Mouse (Mus musculus) kidney, postnatal 0 days (tissue): ENCODE data around the gene Rnf220. TPM values are rescaled to one million over a fixed set of nuclear protein-coding genes. Genes with fewer than 3 reads are reported as not detected.

Source experiments
- ATAC-seq: fragments of 200-750 bp; cut with Nextera tagmentation; replicated peaks from 2 replicates; pipeline ENCODE4 v1.8.0; 2017; ENCODE audit warnings: low read depth, moderate number of reproducible peaks, moderate TSS enrichment, moderate library complexity; ENCODE audit not compliant: low FRiP score
- DNase-seq: peaks from one replicate; pipeline ENCODE4 v3.0.0-alpha.2; 2016; ENCODE audit warnings: low spot score
- H3K27ac ChIP-seq: fragments of 300-500 bp; sonication (generic); 2 replicates; pipeline ENCODE4 v1.5.1; 2014; ENCODE audit warnings: mild to moderate bottlenecking
- H3K27me3 ChIP-seq: fragments of 300-500 bp; sonication (generic); 2 replicates; pipeline ENCODE4 v1.6.1; 2014; ENCODE audit warnings: low read length, mixed read lengths; ENCODE audit not compliant: insufficient read depth
- H3K36me3 ChIP-seq: fragments of 300-500 bp; sonication (generic); 2 replicates; pipeline ENCODE4 v1.6.1; 2014; ENCODE audit warnings: low read length, mixed read lengths; ENCODE audit not compliant: insufficient read depth
- H3K4me1 ChIP-seq: fragments of 300-500 bp; sonication (generic); replicated peaks from 2 replicates; pipeline ENCODE4 v1.6.1; 2014; ENCODE audit warnings: antibody characterized with exemption, low read length, mixed read lengths; ENCODE audit not compliant: insufficient read depth
- H3K4me2 ChIP-seq: fragments of 300-500 bp; sonication (generic); 2 replicates; pipeline ENCODE4 v1.6.1; 2014; ENCODE audit warnings: mild to moderate bottlenecking, low read length, moderate library complexity, mixed read lengths
- H3K4me3 ChIP-seq: fragments of 300-500 bp; sonication (generic); replicated peaks from 2 replicates; pipeline ENCODE4 v1.5.1; 2014; ENCODE audit warnings: low read depth, low read length
- H3K9ac ChIP-seq: fragments of 300-500 bp; sonication (generic); 2 replicates; pipeline ENCODE4 v1.6.1; 2014; ENCODE audit warnings: low read depth, low read length
- H3K9me3 ChIP-seq: fragments of 300-500 bp; sonication (generic); replicated peaks from 2 replicates; pipeline ENCODE4 v1.6.1; 2016; ENCODE audit warnings: low read length, inconsistent platforms, mixed read lengths
- CTCF ChIP-seq: IDR thresholded peaks from 2 replicates; pipeline ENCODE4 v1.5.1; 2016; ENCODE audit warnings: antibody characterized with exemption, low read depth, mild to moderate bottlenecking, moderate library complexity
- WGBS: fragments of 180-500 bp; shearing (Covaris S2); extraction: QIAGEN DNeasy Blood & Tissue Kit; methylation state at CpG from one replicate; pipeline ENCODE4 v1.1.7; 2014; 5-methylcytosine and 5-hydroxymethylcytosine counted together
- polyA plus RNA-seq: library from polyadenylated mRNA; unstranded; fragments of >200 nt; fragmentation: Nextera tagmentation; extraction: Ambion mirVana; gene quantifications from 2 replicates; pipeline ENCODE4 v1.2.1, GENCODE M21; 2015

Rnf220 gene
- polyA plus RNA-seq, 1 experiment from 2014 or later: 62.1 TPM

- Histone ChIP-seq H3K9me3 (no peaks in the 10 kb centered on the region), H3K36me3 (no peaks in the 10 kb centered on the region), H3K27ac (no peak overlapping the region), H3K27me3 (no peaks in the 10 kb centered on the region; the same call in 1 of the 2 replicates), H3K4me3 (no peak overlapping the region), H3K4me1 (peaks cover 9% of the 10 kb centered on the region; the same call in 1 of the 2 replicates), H3K4me2 (peak overlapping the region; percentile 28), H3K9ac (no peak overlapping the region)
- DNase-seq: no peak
- WGBS: 42% methylated on average over 2 of the region's 2 CpGs
- no peak for ATAC-seq
- no peak for TF ChIP-seq CTCF
These were observed 104.5 kb downstream of the Rnf220 start for GRCm38 (mm10) chr4:117392391-117392790.

- DNase-seq (no peak), ATAC-seq (no peak; the same call in 1 of the 2 replicates)
- H3K27ac ChIP-seq: no peak overlapping the region
- peak overlapping the region; percentile 28 for H3K4me2 ChIP-seq
- H3K27me3 ChIP-seq: no peaks in the 10 kb centered on the region; the same call in 1 of the 2 replicates
- no peaks in the 10 kb centered on the region for H3K36me3 ChIP-seq
- H3K9me3 ChIP-seq: no peaks in the 10 kb centered on the region
- peaks cover 9% of the 10 kb centered on the region; the same call in 1 of the 2 replicates for H3K4me1 ChIP-seq
- no peak overlapping the region for H3K9ac ChIP-seq
- no peak for TF ChIP-seq CTCF
- H3K4me3 ChIP-seq: no peak overlapping the region
- 3% methylated on average over 9 of the region's 9 CpGs for WGBS
These were observed 104.9 kb downstream of the Rnf220 start for GRCm38 (mm10) chr4:117391966-117392365.

DNA sequence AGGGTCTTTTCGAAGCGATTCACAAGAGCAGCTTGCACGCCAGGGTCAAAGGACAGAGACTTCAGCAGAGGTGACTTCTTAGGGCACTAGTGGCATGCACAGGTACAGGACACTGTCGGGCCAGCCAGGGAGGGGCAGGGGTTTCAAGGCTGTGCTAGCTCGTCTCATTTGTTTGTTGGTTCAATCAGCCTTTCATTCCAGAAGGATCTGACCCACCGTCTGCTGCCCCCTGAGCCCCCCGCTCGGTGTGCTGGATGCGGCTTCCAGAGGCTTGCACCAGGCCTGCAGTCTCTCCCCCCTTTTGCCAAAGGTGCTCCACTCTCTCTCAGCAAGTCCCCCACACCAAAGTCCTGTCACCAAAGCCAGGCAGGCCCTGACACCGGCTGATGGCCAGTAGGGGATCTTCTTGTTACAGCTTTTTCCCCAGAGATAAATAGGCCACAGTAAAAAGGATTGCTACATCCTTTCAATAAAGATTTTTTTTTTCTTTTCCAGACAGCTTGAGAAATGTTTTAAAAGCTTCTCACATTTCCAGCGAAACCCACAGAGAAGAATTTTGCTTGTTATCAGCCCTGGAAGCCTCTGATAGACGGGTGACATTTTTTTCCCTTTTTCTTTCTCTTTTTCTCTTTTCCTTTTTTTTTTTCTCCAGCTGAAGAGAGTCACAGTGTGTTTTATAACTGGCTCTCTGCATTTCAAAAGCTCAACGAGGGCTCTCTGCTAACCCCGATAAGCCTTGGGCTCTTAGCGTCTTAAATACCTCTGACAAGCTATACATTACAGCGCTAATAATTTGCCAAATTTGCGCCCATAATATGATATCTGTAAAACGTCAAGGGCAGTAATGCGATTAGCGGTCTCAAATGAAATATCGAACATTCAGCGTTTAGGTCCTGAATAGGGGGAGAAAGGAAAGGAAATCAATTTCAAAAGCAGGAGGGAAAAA, 105.7 kb downstream of the Rnf220 start:
- 32% methylated on average over 22 of the region's 22 CpGs for WGBS
- ATAC-seq (no peak), DNase-seq (no peak)
- Histone ChIP-seq H3K9ac (no peak overlapping the region), H3K27ac (no peak overlapping the region), H3K4me1 (peaks cover 9% of the 10 kb centered on the region; the same call in 1 of the 2 replicates), H3K9me3 (no peaks in the 10 kb centered on the region), H3K36me3 (no peaks in the 10 kb centered on the region), H3K27me3 (no peaks in the 10 kb centered on the region; the same call in 1 of the 2 replicates), H3K4me2 (peak overlapping the region; percentile 28), H3K4me3 (no peak overlapping the region)
- TF ChIP-seq CTCF: no peak

DNA sequence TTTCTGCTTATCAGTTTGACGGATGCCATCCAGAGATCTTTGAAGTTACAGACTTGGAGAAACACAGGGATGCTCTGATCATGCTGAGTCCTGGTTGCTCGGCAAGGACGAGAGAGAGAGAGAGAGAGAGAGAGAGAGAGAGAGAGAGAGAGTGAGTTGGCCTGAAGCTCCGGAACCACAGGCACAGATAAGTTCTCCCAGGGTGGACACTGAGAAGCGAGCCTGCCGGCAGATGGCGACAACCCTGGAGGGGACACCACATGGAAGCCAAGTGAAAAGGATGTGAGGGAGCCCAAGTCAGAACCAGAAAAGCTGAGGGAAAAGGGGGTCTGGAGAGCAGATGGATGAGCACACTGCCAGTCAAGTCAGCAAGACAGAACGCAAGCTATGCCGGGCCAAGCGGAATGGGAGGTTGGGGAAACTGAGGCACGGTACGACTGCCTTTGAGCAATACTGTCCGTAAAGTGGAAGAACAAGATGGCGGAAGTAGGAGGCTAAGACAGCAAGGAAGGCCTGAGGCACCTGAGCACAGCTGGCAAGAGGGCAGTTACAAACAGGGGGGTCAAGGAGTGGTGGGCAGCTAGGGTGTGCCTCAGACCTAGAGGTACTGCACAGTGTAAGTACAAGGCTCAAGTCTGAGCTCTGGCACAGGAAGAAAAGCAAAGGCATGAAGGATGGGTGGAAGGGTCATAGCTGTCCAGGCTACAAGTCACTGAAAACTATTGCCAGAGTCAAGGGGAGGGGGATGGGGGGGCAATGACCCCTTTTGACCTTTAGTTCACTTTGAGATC, 107.4 kb downstream of the Rnf220 start:
- TF ChIP-seq CTCF: peak; percentile 41
- peaks cover 9% of the 10 kb centered on the region; the same call in 1 of the 2 replicates for H3K4me1 ChIP-seq
- no peaks in the 10 kb centered on the region; the same call in 1 of the 2 replicates for H3K27me3 ChIP-seq
- no peak overlapping the region for H3K4me2 ChIP-seq
- H3K9me3 ChIP-seq: no peaks in the 10 kb centered on the region
- no peaks in the 10 kb centered on the region for H3K36me3 ChIP-seq
- no peak for ATAC-seq
- H3K9ac ChIP-seq: no peak overlapping the region
- 89% methylated on average over 14 of the region's 14 CpGs for WGBS
- no peak overlapping the region for H3K4me3 ChIP-seq
- DNase-seq: no peak
- no peak overlapping the region for H3K27ac ChIP-seq

GRCm38 (mm10) chr4:117385247-117385646, 111.6 kb downstream of the Rnf220 start:
- no peak overlapping the region for H3K4me3 ChIP-seq
- TF ChIP-seq CTCF: no peak
- H3K27me3 ChIP-seq: no peaks in the 10 kb centered on the region
- H3K27ac ChIP-seq: no peak overlapping the region
- no peak overlapping the region for H3K9ac ChIP-seq
- no peaks in the 10 kb centered on the region for H3K36me3 ChIP-seq
- H3K4me1 ChIP-seq: no peaks in the 10 kb centered on the region
- no peak for ATAC-seq
- WGBS: 96% methylated on average over 1 of the region's 1 CpGs
- no peaks in the 10 kb centered on the region for H3K9me3 ChIP-seq
- H3K4me2 ChIP-seq: no peak overlapping the region
- DNase-seq: no peak

- no peak overlapping the region for H3K4me2 ChIP-seq
- no peak overlapping the region for H3K27ac ChIP-seq
- H3K27me3 ChIP-seq: no peaks in the 10 kb centered on the region
- H3K4me3 ChIP-seq: no peak overlapping the region
- H3K36me3 ChIP-seq: no peaks in the 10 kb centered on the region
- 37% methylated on average over 8 of the region's 8 CpGs for WGBS
- H3K9ac ChIP-seq: no peak overlapping the region
- DNase-seq: no peak
- no peaks in the 10 kb centered on the region for H3K9me3 ChIP-seq
- TF ChIP-seq CTCF: no peak
- ATAC-seq: no peak
- no peaks in the 10 kb centered on the region for H3K4me1 ChIP-seq
These were observed 115.0 kb downstream of the Rnf220 start for GRCm38 (mm10) chr4:117381846-117382245.
